Mouse (Mus musculus): ENCODE measurements around the gene Rimbp2. TPM values are rescaled to one million over a fixed set of nuclear protein-coding genes. Genes with fewer than 3 reads are reported as not detected.

Rimbp2 gene
- total RNA-seq, 1 experiment, result 1.2 TPM

- in situ Hi-C loops (cut with MboI; ENCODE audit: low sequenced_read_pairs in 2 of 2, unreplicated experiment in 2 of 2), result no loop called here
- Histone ChIP-seq H3K4me1 (ENCODE audit: control insufficient read depth in 2 of 2, insufficient read depth in 2 of 2, low read length in 2 of 2, poor library complexity in 1 of 2) (no peaks in the 10 kb centered on the region), H3K9me3 (ENCODE audit: control insufficient read depth, insufficient read depth, low read depth, low read length) (no peaks in the 10 kb centered on the region), H3K4me3 (ENCODE audit: insufficient read depth in 1 of 2, low read depth in 1 of 2, low read length in 2 of 2, poor library complexity in 1 of 2, severe bottlenecking in 1 of 2) (no peak overlapping the region), H3K9ac (ENCODE audit: insufficient read depth, low read depth, low read length, poor library complexity, severe bottlenecking) (no peak overlapping the region), H3K36me3 (ENCODE audit: control insufficient read depth, insufficient read depth, low read length, poor library complexity, severe bottlenecking) (no peaks in the 10 kb centered on the region), H3K27ac (ENCODE audit: insufficient read depth, low read depth, low read length, poor library complexity, severe bottlenecking) (no peak overlapping the region)
- TF ChIP-seq ZC3H11A (IDR thresholded peaks at IDR 0.05; ENCODE audit: borderline replicate concordance, low read depth, low read length) (no peak), ZNF384 (IDR thresholded peaks at IDR 0.05; ENCODE audit: low read depth, low read length) (no peak), CHD2 (IDR thresholded peaks at IDR 0.05; ENCODE audit: low read depth, low read length) (no peak), HCFC1 (IDR thresholded peaks at IDR 0.05; ENCODE audit: borderline replicate concordance, insufficient read depth, low read length) (no peak), MAFK (IDR thresholded peaks at IDR 0.05; ENCODE audit: insufficient read depth, low read depth, low read length) (no peak)
- DNase-seq (ENCODE audit: low read depth, low spot score), result peak; percentile 64
Observed at GRCm38 (mm10) chr5:128917116-128917959, 35.9 kb downstream of the Rimbp2 start.

DNA sequence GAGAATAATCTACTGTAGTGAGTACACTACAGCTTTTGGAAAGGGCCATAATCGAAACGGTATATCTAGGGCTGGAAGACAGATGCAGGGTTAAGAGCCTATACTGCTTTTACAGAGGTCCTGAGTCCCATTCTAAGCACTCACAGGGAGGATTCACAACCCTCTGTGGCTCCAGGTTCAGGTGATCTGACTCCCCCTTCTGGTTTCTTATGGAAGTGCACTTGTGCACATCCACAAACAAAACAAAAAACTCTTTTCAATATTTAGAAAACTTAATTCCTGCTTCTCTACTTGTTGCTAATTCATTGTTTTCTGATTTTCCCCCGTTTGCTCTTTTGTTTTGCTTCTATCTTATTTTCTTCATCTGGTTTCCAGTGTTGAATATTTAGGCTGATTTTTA is 39.5 kb downstream of the Rimbp2 start:
- Histone ChIP-seq H3K27ac (ENCODE audit: insufficient read depth, low read depth, low read length, poor library complexity, severe bottlenecking) (no peak overlapping the region), H3K4me1 (ENCODE audit: control insufficient read depth in 2 of 2, insufficient read depth in 2 of 2, low read length in 2 of 2, poor library complexity in 1 of 2) (peaks cover 0 to 4% of the 10 kb centered on the region in 2 experiments; a peak in 1 of 4 replicates), H3K36me3 (ENCODE audit: control insufficient read depth, insufficient read depth, low read length, poor library complexity, severe bottlenecking) (no peaks in the 10 kb centered on the region), H3K9me3 (ENCODE audit: control insufficient read depth, insufficient read depth, low read depth, low read length) (no peaks in the 10 kb centered on the region), H3K9ac (ENCODE audit: insufficient read depth, low read depth, low read length, poor library complexity, severe bottlenecking) (no peak overlapping the region), H3K4me3 (ENCODE audit: insufficient read depth in 1 of 2, low read depth in 1 of 2, low read length in 2 of 2, poor library complexity in 1 of 2, severe bottlenecking in 1 of 2) (no peak overlapping the region)
- in situ Hi-C loops (cut with MboI; ENCODE audit: low sequenced_read_pairs in 2 of 2, unreplicated experiment in 2 of 2), result no loop called here
- DNase-seq (ENCODE audit: low read depth, low spot score), result peak; percentile 36
- TF ChIP-seq ZC3H11A (IDR thresholded peaks at IDR 0.05; ENCODE audit: borderline replicate concordance, low read depth, low read length) (0 out of 2 replicates have a peak, but pooled peaks have one; percentile 24), MAFK (IDR thresholded peaks at IDR 0.05; ENCODE audit: insufficient read depth, low read depth, low read length) (no peak)

- TF ChIP-seq CHD2 (IDR thresholded peaks at IDR 0.05; ENCODE audit: low read depth, low read length) (no peak), HCFC1 (IDR thresholded peaks at IDR 0.05; ENCODE audit: borderline replicate concordance, insufficient read depth, low read length) (no peak), ZC3H11A (IDR thresholded peaks at IDR 0.05; ENCODE audit: borderline replicate concordance, low read depth, low read length) (no peak), MAFK (IDR thresholded peaks at IDR 0.05; ENCODE audit: insufficient read depth, low read depth, low read length) (no peak), ZNF384 (IDR thresholded peaks at IDR 0.05; ENCODE audit: low read depth, low read length) (no peak)
- no peak overlapping the region for H3K9ac ChIP-seq (ENCODE audit: insufficient read depth, low read depth, low read length, poor library complexity, severe bottlenecking)
- in situ Hi-C loops (cut with MboI; ENCODE audit: low sequenced_read_pairs in 2 of 2, unreplicated experiment in 2 of 2), result no loop called here
- H3K4me3 ChIP-seq (ENCODE audit: insufficient read depth in 1 of 2, low read depth in 1 of 2, low read length in 2 of 2, poor library complexity in 1 of 2, severe bottlenecking in 1 of 2), result no peak overlapping the region
- H3K27ac ChIP-seq (ENCODE audit: insufficient read depth, low read depth, low read length, poor library complexity, severe bottlenecking), result no peak overlapping the region
- H3K4me1 ChIP-seq (ENCODE audit: control insufficient read depth in 2 of 2, insufficient read depth in 2 of 2, low read length in 2 of 2, poor library complexity in 1 of 2), result peaks cover 0 to 4% of the 10 kb centered on the region in 2 experiments; a peak in 1 of 4 replicates
- no peaks in the 10 kb centered on the region for H3K36me3 ChIP-seq (ENCODE audit: control insufficient read depth, insufficient read depth, low read length, poor library complexity, severe bottlenecking)
- H3K9me3 ChIP-seq (ENCODE audit: control insufficient read depth, insufficient read depth, low read depth, low read length), result no peaks in the 10 kb centered on the region
- DNase-seq (ENCODE audit: low read depth, low spot score), result no peak
Observed at GRCm38 (mm10) chr5:128912374-128912773, 40.9 kb downstream of the Rimbp2 start.

GRCm38 (mm10) chr5:128911593-128911992 is 41.7 kb downstream of the Rimbp2 start:
- DNase-seq (ENCODE audit: low read depth, low spot score), result no peak
- H3K9me3 ChIP-seq (ENCODE audit: control insufficient read depth, insufficient read depth, low read depth, low read length), result no peaks in the 10 kb centered on the region
- H3K9ac ChIP-seq (ENCODE audit: insufficient read depth, low read depth, low read length, poor library complexity, severe bottlenecking), result no peak overlapping the region
- in situ Hi-C loops (cut with MboI; ENCODE audit: low sequenced_read_pairs in 2 of 2, unreplicated experiment in 2 of 2), result no loop called here
- no peaks in the 10 kb centered on the region for H3K36me3 ChIP-seq (ENCODE audit: control insufficient read depth, insufficient read depth, low read length, poor library complexity, severe bottlenecking)
- TF ChIP-seq MAFK (IDR thresholded peaks at IDR 0.05; ENCODE audit: insufficient read depth, low read depth, low read length) (no peak), CHD2 (IDR thresholded peaks at IDR 0.05; ENCODE audit: low read depth, low read length) (no peak), ZC3H11A (IDR thresholded peaks at IDR 0.05; ENCODE audit: borderline replicate concordance, low read depth, low read length) (no peak), HCFC1 (IDR thresholded peaks at IDR 0.05; ENCODE audit: borderline replicate concordance, insufficient read depth, low read length) (no peak), ZNF384 (IDR thresholded peaks at IDR 0.05; ENCODE audit: low read depth, low read length) (no peak)
- no peak overlapping the region for H3K4me3 ChIP-seq (ENCODE audit: insufficient read depth in 1 of 2, low read depth in 1 of 2, low read length in 2 of 2, poor library complexity in 1 of 2, severe bottlenecking in 1 of 2)
- H3K4me1 ChIP-seq (ENCODE audit: control insufficient read depth in 2 of 2, insufficient read depth in 2 of 2, low read length in 2 of 2, poor library complexity in 1 of 2), result peaks cover 0 to 4% of the 10 kb centered on the region in 2 experiments; a peak in 1 of 4 replicates
- no peak overlapping the region for H3K27ac ChIP-seq (ENCODE audit: insufficient read depth, low read depth, low read length, poor library complexity, severe bottlenecking)

Measured in ES-E14 (cell line).